Mouse (Mus musculus) MEL (cell line): ENCODE data around the gene Zfp689.
"Not testable (repeated sequence)": the region's sequence is repeated elsewhere in the genome, so short reads cannot be mapped to it uniquely, and the experiment has no call there.

Experiments used
- CTCF ChIP-seq, 3 experiments: IDR thresholded peaks in 2 of 3; conservative IDR thresholded peaks in 1 of 3; 2 replicates each; pipeline ENCODE4 v1.5.1; 2011 to 2012; ENCODE audit warnings: low read length in 3 of 3, low read depth in 2 of 3, mild to moderate bottlenecking in 2 of 3, improper control_type of control experiment in 1 of 3, inconsistent platforms in 1 of 3, mixed read lengths in 1 of 3, moderate library complexity in 1 of 3; ENCODE audit not compliant: control insufficient read depth in 1 of 3, insufficient read depth in 1 of 3, poor library complexity in 1 of 3, severe bottlenecking in 1 of 3
- ETS1 ChIP-seq: IDR thresholded peaks from 2 replicates; pipeline ENCODE4 v1.6.1; 2012; ENCODE audit warnings: low read depth, mild to moderate bottlenecking, inconsistent platforms, low read length, improper control_type of control experiment, moderate library complexity
- POLR2A ChIP-seq, 2 experiments: IDR thresholded peaks; 2 replicates each; pipeline ENCODE4 v1.6.1; 2011 to 2012; ENCODE audit warnings: low read length in 2 of 2, mild to moderate bottlenecking in 2 of 2, control low read depth in 1 of 2, improper control_type of control experiment in 1 of 2, low read depth in 1 of 2, moderate library complexity in 1 of 2; ENCODE audit not compliant: control insufficient read depth in 1 of 2, insufficient read depth in 1 of 2, poor library complexity in 1 of 2
- UBTF ChIP-seq: IDR thresholded peaks from 2 replicates; pipeline ENCODE4 v1.6.1; 2012; ENCODE audit warnings: low read depth, mild to moderate bottlenecking, inconsistent platforms, low read length, improper control_type of control experiment, moderate library complexity, borderline replicate concordance; ENCODE audit not compliant: insufficient read depth
- ZMIZ1 ChIP-seq: IDR thresholded peaks from 2 replicates; pipeline ENCODE4 v1.6.1; 2012; ENCODE audit warnings: low read depth, mild to moderate bottlenecking, inconsistent platforms, low read length, improper control_type of control experiment, moderate library complexity

DNA sequence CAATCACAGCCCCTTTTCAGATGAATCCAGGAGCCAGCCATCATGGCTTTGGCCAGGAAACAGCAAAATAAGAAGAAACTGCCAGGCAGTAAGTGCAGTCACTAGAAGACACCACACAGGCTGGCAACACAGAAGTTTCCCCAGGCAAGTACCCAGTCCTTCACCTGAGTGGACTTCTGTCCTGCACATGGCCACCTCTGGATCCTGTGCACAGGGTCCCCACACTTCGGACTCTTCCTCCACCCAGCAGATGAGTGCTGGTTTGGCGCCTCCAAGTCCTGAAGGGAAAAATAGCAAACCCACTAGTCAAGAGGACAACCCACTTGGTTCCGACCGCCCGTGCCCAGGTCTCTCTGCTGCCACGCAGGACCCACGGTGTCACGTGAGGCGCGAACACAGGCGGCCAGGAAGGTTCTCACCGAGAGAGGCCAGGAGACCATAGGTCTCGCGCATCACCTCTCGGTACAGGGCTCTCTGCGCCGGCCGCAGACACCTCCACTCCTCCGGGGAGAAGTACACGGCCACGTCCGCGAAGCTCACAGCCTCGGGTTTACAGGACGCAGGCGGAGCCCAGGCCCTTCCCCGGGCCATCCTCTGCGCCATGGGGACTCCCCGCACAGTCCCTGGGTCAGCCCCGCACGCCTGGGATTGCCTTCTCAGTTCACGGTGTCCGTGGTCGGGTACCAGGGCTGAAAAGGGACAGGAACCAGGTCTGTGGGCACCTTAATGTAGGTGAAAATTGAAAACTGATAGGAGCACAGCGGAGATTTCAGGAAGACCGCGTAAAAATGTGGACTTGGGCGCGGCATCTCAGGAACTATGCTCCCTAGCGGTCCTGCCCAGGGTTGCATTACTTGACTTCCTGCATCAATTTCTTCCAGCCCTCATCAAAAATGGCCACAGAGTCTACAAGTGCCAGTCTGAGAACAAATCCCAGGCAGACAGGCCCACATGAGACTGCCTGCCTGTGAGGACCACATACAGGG is 42.7 kb downstream of the Zfp689 start, which contains the start of gene Zfp764:
- peak; percentile 64 to 75 (median 68) for TF ChIP-seq CTCF (IDR thresholded peaks at IDR 0.05 in 2 of 3, conservative IDR thresholded peaks at IDR 0.05 in 1 of 3; ENCODE audit: control insufficient read depth in 1 of 3, insufficient read depth in 1 of 3, low read depth in 2 of 3, low read length in 3 of 3, poor library complexity in 1 of 3, severe bottlenecking in 1 of 3)
- TF ChIP-seq ZMIZ1, UBTF, ETS1: not testable (repeated sequence)
- peak; percentile 40 to 81; a peak in 3 of 4 replicates for TF ChIP-seq POLR2A (IDR thresholded peaks at IDR 0.05; ENCODE audit: control insufficient read depth in 1 of 2, insufficient read depth in 1 of 2, low read depth in 1 of 2, low read length in 2 of 2, poor library complexity in 1 of 2)
